Mouse (Mus musculus): ENCODE measurements at regions not wholly inside any gene's neighbourhood (a gene's known extent, or its start where the extent isn't known, plus 50 kb on each side); places are given as distances from the start of the nearest gene placed in this dataset.

GRCm38 (mm10) chr9:56564048-56564737 is 145.8 kb downstream of the Hmg20a start:
- Histone ChIP-seq H3K9ac (replicated peaks) (no peak overlapping the region), H3K9me3 (no peaks in the 10 kb centered on the region), H3K27me3 (peaks cover 28% of the 10 kb centered on the region; the same call in 1 of the 2 replicates), H3K36me3 (no peaks in the 10 kb centered on the region), H3K4me1 (replicated peaks) (peaks cover 14% of the 10 kb centered on the region), H3K4me3 (replicated peaks) (no peak overlapping the region), H3K4me2 (no peak overlapping the region), H3K27ac (no peak overlapping the region)
- WGBS, result 11% methylated on average over 11 of the region's 11 CpGs
- no peak for ATAC-seq (ENCODE audit: insufficient number of reproducible peaks, insufficient read depth, low FRiP score, low TSS enrichment, low read depth)
